Mouse (Mus musculus): ENCODE results near the gene Prelid3b. TPM values are rescaled to one million over a fixed set of nuclear protein-coding genes. Genes with fewer than 3 reads are reported as not detected.

Gene Prelid3b
- polyA plus RNA-seq, 1 experiment from 2014 or later: 129 TPM

Other genes with a start within 250 kb of the Prelid3b start
- 880 and 928 TPM in 2 replicates for gene Gnas, start 188.8 kb downstream of the Prelid3b start, polyA plus RNA-seq (2016; fragmentation: Nextera tagmentation; extraction: Ambion mirVana)
- gene Gm20721, start 126.4 kb downstream of the Prelid3b start, polyA plus RNA-seq (2016; fragmentation: Nextera tagmentation; extraction: Ambion mirVana): 5.9 and 8.1 TPM in 2 replicates
- gene Nelfcd, start 57.3 kb downstream of the Prelid3b start, polyA plus RNA-seq (2016; fragmentation: Nextera tagmentation; extraction: Ambion mirVana): 196 and 201 TPM in 2 replicates
- gene Ctsz, start 34.0 kb downstream of the Prelid3b start, polyA plus RNA-seq (2016; fragmentation: Nextera tagmentation; extraction: Ambion mirVana): 102 and 106 TPM in 2 replicates
- gene Tubb1, start 22.4 kb downstream of the Prelid3b start, polyA plus RNA-seq (2016; fragmentation: Nextera tagmentation; extraction: Ambion mirVana): 5.5 and 5.9 TPM in 2 replicates
- gene Atp5e, start 9.0 kb downstream of the Prelid3b start, polyA plus RNA-seq (2016; fragmentation: Nextera tagmentation; extraction: Ambion mirVana): 534 and 554 TPM in 2 replicates
- gene Zfp831, start 170.5 kb upstream of the Prelid3b start, polyA plus RNA-seq (2016; fragmentation: Nextera tagmentation; extraction: Ambion mirVana): 0.01 TPM in 1 of 2 replicates, not detected in the other

Measured in forebrain, embryonic 10.5 days (tissue).